Mouse (Mus musculus): ENCODE measurements around the gene Plb1.

- no peak for TF ChIP-seq CTCF (IDR thresholded peaks at IDR 0.05; ENCODE audit: insufficient read depth, low read length)
- TF ChIP-seq POLR2A (IDR thresholded peaks at IDR 0.05; ENCODE audit: borderline replicate concordance, extremely low read depth, low read depth, low read length) = no peak
Observed at GRCm38 (mm10) chr5:32392281-32392680, 159.8 kb downstream of the Plb1 start.

Measured in lung, adult 2 months (tissue).